Comparison of ENCODE assay signal across 18 mouse cellular contexts in genomic region chr16:21305859-21306258, GRCm38 (mm10).
"Had no signal": no experiment of that assay in that cellular context is flagged by ENCODE, and none has a peak within 500 bp of the region (broad histone marks: within the 10 kb centered on the region; RNA-seq: fewer than 3 reads in every experiment).

No protein-coding gene starts in this region.

- H3K9ac ChIP-seq: liver, postnatal 0 days; lung, embryonic 15.5 days; midbrain, embryonic 12.5 days; neural tube, embryonic 12.5 days had no signal

- ATAC-seq: liver, postnatal 0 days; lung, postnatal 0 days; midbrain, embryonic 16.5 days had no signal

- H3K27me3 ChIP-seq: lung, embryonic 15.5 days; neural tube, embryonic 12.5 days had no signal

- DNase-seq: liver, postnatal 0 days; lung, adult 2 months; lung, postnatal 14 days; lung, postnatal 36 days; midbrain, embryonic 14.5 days; right cerebral cortex, postnatal 14 days; right cerebral cortex, postnatal 4 days; spleen, adult 18-20 months; thymus, adult 2 months; thymus, postnatal 25 days; thymus, postnatal 4 days had no signal

- H3K4me2 ChIP-seq: lung, embryonic 15.5 days; midbrain, embryonic 12.5 days; neural tube, embryonic 12.5 days had no signal

- H3K4me3 ChIP-seq: lung, embryonic 15.5 days; megakaryocyte, embryonic 14.5 days; midbrain, embryonic 12.5 days; neural tube, embryonic 12.5 days had no signal

- H3K27ac ChIP-seq: lung, embryonic 15.5 days; macrophage; midbrain, embryonic 12.5 days; neural tube, embryonic 12.5 days had no signal

- H3K9me3 ChIP-seq: lung, embryonic 15.5 days; neural tube, embryonic 12.5 days had no signal

- H3K36me3 ChIP-seq: lung, embryonic 15.5 days; midbrain, embryonic 12.5 days; neural tube, embryonic 12.5 days had no signal
